Mouse (Mus musculus) right cerebral cortex, postnatal 4 days (tissue): Measurements from ENCODE around the gene Iqca.
A peak's percentile ranks its signal among the peaks of the same experiment; 100 is the strongest.

Experiments used
- DNase-seq: peaks from one replicate; pipeline ENCODE4 v3.0.0-alpha.2; 2022

The Iqca gene

GRCm38 (mm10) chr1:90153099-90153744 is at the start of gene Iqca:
TSS of gene Iqca (minus strand) at chr1:90153401.
- DNase-seq: peak; percentile 65

GRCm38 (mm10) chr1:90202207-90202978 is 49.2 kb upstream of the Iqca start:
- DNase-seq: peak; percentile 67

GRCm38 (mm10) chr1:90201655-90202054 is 48.5 kb upstream of the Iqca start:
- DNase-seq: no peak

DNA sequence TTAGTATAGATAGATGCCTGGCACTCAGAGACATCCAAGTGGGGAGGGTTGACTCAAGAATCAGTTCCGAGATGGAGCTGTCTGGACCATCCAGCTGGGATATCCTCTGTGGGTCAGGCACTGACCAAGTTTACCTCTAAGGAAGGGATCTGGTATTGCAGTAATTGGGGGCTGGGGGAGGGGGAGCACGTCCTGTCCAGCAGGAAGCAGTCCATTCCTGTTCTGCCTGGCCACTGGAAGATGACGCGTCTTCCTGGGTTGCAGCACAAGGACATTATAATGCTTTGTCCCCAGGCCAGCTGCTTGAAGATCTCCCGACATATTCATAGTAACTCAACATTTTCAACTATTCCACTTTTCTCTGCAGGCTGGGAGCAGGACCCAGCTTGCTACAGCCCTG is 48.0 kb upstream of the Iqca start:
- no peak for DNase-seq

GRCm38 (mm10) chr1:90189046-90189445 is 35.8 kb upstream of the Iqca start:
- DNase-seq: no peak

- DNase-seq: no peak
These were observed 33.7 kb upstream of the Iqca start for GRCm38 (mm10) chr1:90186874-90187273.

DNA sequence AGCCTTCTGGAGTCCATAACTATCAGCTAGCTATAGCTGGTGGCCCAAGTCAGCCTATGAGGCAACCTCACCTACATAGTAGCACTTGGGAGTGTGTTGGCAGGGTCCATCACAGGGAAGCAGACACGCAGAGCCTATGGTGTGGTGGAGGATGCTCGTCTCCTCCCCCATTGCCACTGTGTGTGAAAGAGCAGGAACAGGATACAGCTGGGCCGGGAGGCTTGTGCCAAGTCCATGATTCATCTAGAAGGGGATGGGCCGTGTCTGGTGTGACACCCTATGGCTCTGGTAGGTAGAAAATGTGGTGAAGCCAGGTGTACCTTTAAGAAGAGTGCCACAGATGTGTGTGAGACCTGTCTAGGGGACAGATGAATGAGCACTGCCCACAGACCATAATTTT is 33.0 kb upstream of the Iqca start:
- DNase-seq: no peak

GRCm38 (mm10) chr1:90183602-90184001 is 30.4 kb upstream of the Iqca start:
- DNase-seq: no peak

- DNase-seq: no peak
These were observed 29.3 kb upstream of the Iqca start for GRCm38 (mm10) chr1:90182521-90182920.

- DNase-seq: no peak
These were observed 27.9 kb upstream of the Iqca start for GRCm38 (mm10) chr1:90180966-90181699.

DNA sequence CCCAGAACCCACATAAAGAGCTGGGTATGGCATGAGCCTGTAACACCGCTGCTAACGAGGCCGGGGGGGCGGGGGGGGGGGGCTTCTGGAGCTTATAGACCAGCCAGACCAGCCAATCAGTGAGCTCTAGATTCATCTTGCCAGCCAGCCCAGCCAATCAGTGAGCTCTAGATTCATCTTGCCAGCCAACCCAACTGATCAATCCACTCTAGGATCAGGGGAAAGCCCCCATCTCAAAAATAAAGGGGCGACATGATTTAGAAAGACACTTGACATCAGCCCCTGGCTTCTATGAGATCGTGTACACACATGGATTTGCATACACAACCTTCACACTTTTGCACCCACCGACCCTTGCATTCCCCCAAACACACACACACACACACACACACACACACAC is 27.3 kb upstream of the Iqca start:
- DNase-seq: no peak

DNA sequence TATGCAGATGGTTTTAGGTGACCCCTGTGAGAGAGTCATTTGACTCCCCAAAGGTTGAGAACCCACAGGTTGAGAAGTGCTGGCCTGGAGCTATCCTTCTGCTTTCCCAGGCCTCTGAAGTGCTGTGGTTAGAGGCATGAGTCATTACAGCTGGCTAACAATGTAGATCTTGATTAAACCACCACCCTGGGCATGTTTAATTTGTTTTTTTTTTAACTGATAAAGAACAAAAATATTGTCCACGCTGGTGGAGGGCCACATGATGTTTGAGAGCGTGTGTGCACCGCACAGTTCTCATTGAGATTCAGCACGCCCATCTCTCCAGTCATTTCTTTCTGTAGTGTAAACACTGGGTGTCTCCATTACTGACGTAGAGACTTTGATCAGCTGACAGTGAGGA is 24.8 kb upstream of the Iqca start:
- DNase-seq: no peak

GRCm38 (mm10) chr1:90177565-90177964 is 24.4 kb upstream of the Iqca start:
- no peak for DNase-seq

DNA sequence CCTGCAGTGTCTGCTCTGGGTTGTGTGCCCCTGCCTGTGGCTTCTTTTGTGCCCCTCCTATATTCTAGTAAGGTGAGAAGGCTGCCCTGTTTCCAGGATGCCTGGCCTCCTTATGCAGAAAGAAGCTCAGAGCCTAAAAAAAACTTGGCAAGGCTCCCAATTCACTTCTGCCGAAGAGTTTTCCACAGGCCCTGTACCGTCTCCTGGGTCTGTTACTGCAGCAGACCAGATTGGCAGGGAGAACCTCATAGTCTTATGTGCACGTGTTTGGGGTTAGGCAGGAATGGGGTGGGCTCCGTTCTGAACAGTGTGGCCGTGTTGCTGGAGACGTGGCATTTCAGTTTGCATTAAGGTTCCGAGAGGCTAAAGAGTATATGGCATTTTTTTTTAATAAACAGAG is 23.0 kb upstream of the Iqca start:
- no peak for DNase-seq

- no peak for DNase-seq
These were observed 21.1 kb upstream of the Iqca start for GRCm38 (mm10) chr1:90174338-90174737.

GRCm38 (mm10) chr1:90164319-90164718 is 11.1 kb upstream of the Iqca start:
- DNase-seq: no peak

DNA sequence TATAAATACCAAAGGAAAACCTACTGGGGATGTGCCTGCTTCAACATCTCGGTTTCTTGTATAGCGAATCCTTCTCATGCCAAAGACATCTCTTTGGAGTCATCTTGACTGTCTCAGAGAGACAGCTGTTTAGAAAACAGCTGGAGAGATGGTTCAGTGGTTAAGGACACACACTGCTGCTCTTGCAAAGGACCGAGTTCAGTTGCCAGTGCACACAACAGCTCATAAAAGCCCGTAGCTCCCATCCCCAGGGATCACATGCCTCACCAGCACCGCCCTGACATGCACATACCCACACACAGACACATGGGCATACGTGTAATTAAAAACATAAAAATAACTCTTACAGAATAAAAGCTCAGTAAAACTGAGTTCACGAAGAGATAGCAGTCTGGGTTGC is 10.0 kb upstream of the Iqca start:
- no peak for DNase-seq

DNA sequence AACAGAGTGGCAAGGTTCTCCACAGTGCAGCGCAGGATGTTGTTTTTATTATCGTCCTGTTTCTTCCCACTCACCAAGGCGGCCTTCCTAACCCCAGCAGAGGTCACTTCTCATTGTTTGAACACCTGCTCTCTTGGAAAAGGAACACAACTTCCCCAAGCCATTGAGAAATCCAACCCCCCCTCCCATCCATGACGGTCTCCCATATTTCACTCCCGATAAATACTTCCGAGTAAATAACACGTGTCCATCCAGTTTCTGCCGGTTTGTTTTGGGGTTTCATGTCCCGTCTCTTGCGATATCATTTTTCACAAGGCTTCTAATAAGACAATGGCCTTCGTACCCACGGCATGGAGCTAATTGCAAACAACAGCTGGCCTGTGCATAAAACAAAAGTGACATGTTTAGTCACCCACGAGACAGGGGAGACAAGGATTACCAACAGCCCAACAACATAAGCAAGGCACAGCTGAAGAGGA is 9.2 kb upstream of the Iqca start:
- no peak for DNase-seq

GRCm38 (mm10) chr1:90161623-90162022 is 8.4 kb upstream of the Iqca start:
- no peak for DNase-seq

- peak; percentile 33 for DNase-seq
These were observed 6.7 kb upstream of the Iqca start for GRCm38 (mm10) chr1:90159927-90160326.

GRCm38 (mm10) chr1:90156589-90156988 is 3.4 kb upstream of the Iqca start:
- no peak for DNase-seq

GRCm38 (mm10) chr1:90153787-90154186 is 586 bp upstream of the Iqca start:
- DNase-seq: no peak

DNA sequence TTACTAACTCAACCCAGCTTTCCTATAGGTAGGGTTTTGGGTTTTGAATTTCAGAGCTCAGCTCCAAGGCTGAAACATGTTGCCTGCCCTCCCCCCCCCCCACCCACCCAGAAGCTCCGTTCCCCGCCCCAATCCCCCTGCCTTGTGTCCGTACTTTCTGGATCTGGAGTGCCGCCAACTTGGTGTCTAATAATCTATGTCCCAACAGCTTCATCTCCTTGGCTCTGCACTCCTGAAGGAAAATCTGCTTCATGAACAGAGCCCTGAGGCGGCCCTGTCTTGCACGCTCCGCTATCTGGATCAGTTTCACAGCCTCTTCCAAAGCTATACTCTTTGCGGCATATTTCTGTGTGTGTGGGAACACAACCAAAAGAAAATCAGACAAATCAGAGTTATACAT is 13.5 kb downstream of the Iqca start:
- no peak for DNase-seq

GRCm38 (mm10) chr1:90132402-90132801 is 20.8 kb downstream of the Iqca start:
- no peak for DNase-seq
